In genomic region chr17:64614804-64615203, GRCm38 (mm10) we compare ENCODE assay signal across 25 mouse cellular contexts. TPM values are rescaled to one million over a fixed set of nuclear protein-coding genes. Genes with fewer than 3 reads are reported as not detected.
DNase-seq lines count a peak whose midpoint lies in the region; ATAC-seq and TF ChIP-seq lines count a peak whose summit lies in the region.
"Had no signal": no experiment of that assay in that cellular context is flagged by ENCODE, and none has a peak within 500 bp of the region (broad histone marks: within the 10 kb centered on the region; RNA-seq: fewer than 3 reads in every experiment).

No protein-coding gene starts in this region.

- H3K9ac ChIP-seq in liver, postnatal 0 days (replicated peaks), result 0 out of 2 replicates have a peak overlapping the region, but pooled peaks have one; percentile 11
- no peak overlapping the region for H3K9ac ChIP-seq in liver, embryonic 12.5 days
- H3K9ac ChIP-seq: embryonic facial prominence, embryonic 13.5 days; forebrain, embryonic 12.5 days; forebrain, embryonic 15.5 days; hindbrain, embryonic 13.5 days had no signal

- peaks cover 28% of the 10 kb centered on the region for H3K36me3 ChIP-seq in liver, postnatal 0 days (replicated peaks; ENCODE audit: insufficient read depth, low read length)
- peaks cover 5% of the 10 kb centered on the region; the same call in 1 of the 2 replicates for H3K36me3 ChIP-seq in liver, embryonic 12.5 days
- H3K36me3 ChIP-seq: embryonic facial prominence, embryonic 13.5 days; forebrain, embryonic 12.5 days; forebrain, embryonic 15.5 days; G1E; hindbrain, embryonic 13.5 days had no signal

- H3K27ac ChIP-seq in liver, postnatal 0 days (ENCODE audit: low read depth), result no peak overlapping the region; the same call in 1 of the 2 replicates
- H3K27ac ChIP-seq in liver, embryonic 12.5 days, result no peak overlapping the region
- H3K27ac ChIP-seq: embryonic facial prominence, embryonic 10.5 days; embryonic facial prominence, embryonic 13.5 days; forebrain, embryonic 12.5 days; forebrain, embryonic 15.5 days; hindbrain, embryonic 10.5 days; hindbrain, embryonic 13.5 days had no signal

- no peak overlapping the region for H3K4me3 ChIP-seq in liver, postnatal 0 days (ENCODE audit: low read depth, low read length)
- H3K4me3 ChIP-seq in liver, embryonic 12.5 days, result no peak overlapping the region
- H3K4me3 ChIP-seq: embryonic facial prominence, embryonic 10.5 days; embryonic facial prominence, embryonic 13.5 days; erythroblast, embryonic 14.5 days; forebrain, embryonic 12.5 days; forebrain, embryonic 15.5 days; hindbrain, embryonic 10.5 days; hindbrain, embryonic 13.5 days had no signal

- H3K9me3 ChIP-seq in liver, postnatal 0 days (ENCODE audit: low read length), result no peaks in the 10 kb centered on the region
- no peaks in the 10 kb centered on the region for H3K9me3 ChIP-seq in liver, embryonic 12.5 days (replicated peaks)
- H3K9me3 ChIP-seq: embryonic facial prominence, embryonic 10.5 days; embryonic facial prominence, embryonic 13.5 days; forebrain, embryonic 12.5 days; forebrain, embryonic 15.5 days; hindbrain, embryonic 10.5 days; hindbrain, embryonic 13.5 days had no signal

- DNase-seq in gastrocnemius, adult 18-20 months (ENCODE audit: low spot score), result peak; percentile 50
- DNase-seq in gastrocnemius, postnatal 14 days, result no peak
- peak; percentile 88 for DNase-seq in heart, adult 11 months
- no peak for DNase-seq in heart, postnatal 25 days (ENCODE audit: low spot score)
- no peak for DNase-seq in liver, postnatal 0 days
- no peak for DNase-seq in frontal cortex, postnatal 25 days (ENCODE audit: low spot score in 2 of 2)
- DNase-seq: adrenal gland, postnatal 14 days; cerebellum, adult 11-12 months; cerebellum, adult 8-10 months; cerebellum, postnatal 36 days; embryo, embryonic 11 days; heart, postnatal 36 days had no signal

- WGBS in liver, postnatal 0 days (ENCODE audit: insufficient replicate concordance), result 71% methylated on average over 3 of the region's 3 CpGs
- 70% methylated on average over 3 of the region's 3 CpGs for WGBS in liver, embryonic 12.5 days (ENCODE audit: insufficient replicate concordance)

- H3K4me2 ChIP-seq in liver, postnatal 0 days (ENCODE audit: low read depth, low read length), result no peak overlapping the region
- no peak overlapping the region for H3K4me2 ChIP-seq in liver, embryonic 12.5 days
- H3K4me2 ChIP-seq: embryonic facial prominence, embryonic 13.5 days; forebrain, embryonic 12.5 days; forebrain, embryonic 15.5 days; heart, embryonic 11.5 days; hindbrain, embryonic 13.5 days had no signal

- intact Hi-C loops in gastrocnemius, postnatal 14 days (cut with DNase I; ENCODE audit: low total_unique reads), result no loop called here
- intact Hi-C loops in heart, postnatal 25 days (cut with DNase I), result no loop called here

- no peaks in the 10 kb centered on the region for H3K27me3 ChIP-seq in liver, postnatal 0 days (ENCODE audit: insufficient read depth, low read length)
- no peaks in the 10 kb centered on the region for H3K27me3 ChIP-seq in liver, embryonic 12.5 days (replicated peaks)
- H3K27me3 ChIP-seq: CH12.LX; embryonic facial prominence, embryonic 13.5 days; forebrain, embryonic 12.5 days; forebrain, embryonic 15.5 days; hindbrain, embryonic 13.5 days; Patski had no signal

- no peak for TF ChIP-seq EP300 in liver, postnatal 0 days (IDR thresholded peaks at IDR 0.05; ENCODE audit: low read depth)

- no peak for TF ChIP-seq CTCF in liver, postnatal 0 days (IDR thresholded peaks at IDR 0.05; ENCODE audit: low read depth)

- peaks cover 46% of the 10 kb centered on the region for H3K4me1 ChIP-seq in liver, postnatal 0 days (ENCODE audit: insufficient read depth)
- peaks cover 23% of the 10 kb centered on the region for H3K4me1 ChIP-seq in liver, embryonic 12.5 days
- H3K4me1 ChIP-seq: forebrain, embryonic 15.5 days had no signal

- no peak for ATAC-seq in liver, postnatal 0 days
- no peak for ATAC-seq in liver, embryonic 12.5 days
- ATAC-seq: forebrain, embryonic 15.5 days; hindbrain, embryonic 16.5 days; Patski had no signal

RNA-seq across cellular contexts. Expression of gene Man2a1, which starts 14.3 kb away (rescaled TPM):
- total RNA-seq in gastrocnemius, adult 18-20 months (2021), result 1 to 10 TPM; 6.0 to 7.4 TPM
- 10 to 100 TPM; 17.2 to 20.3 TPM for total RNA-seq in gastrocnemius, postnatal 14 days (2021)
- total RNA-seq in heart, postnatal 25 days (2021), result 10 to 100 TPM; 18.3 to 20.4 TPM
- 11.5 and 12.8 TPM in 2 replicates for polyA plus RNA-seq in liver, postnatal 0 days (2015; fragmentation: Nextera tagmentation; extraction: Ambion mirVana)
- 5.9 and 7.3 TPM in 2 replicates for polyA plus RNA-seq in liver, embryonic 12.5 days (2016; fragmentation: Nextera tagmentation; extraction: Ambion mirVana)
- total RNA-seq: G1E had no signal
- polyA plus RNA-seq: G1E had no signal

Comparison
In these comparisons a context has a peak if more than half of its experiments do, and no peak if none do; other contexts are left out.
1. DNase-seq: peak in gastrocnemius, adult 18-20 months (single experiment) and heart, adult 11 months (single experiment); none in gastrocnemius, postnatal 14 days (single experiment), heart, postnatal 25 days (single experiment), liver, postnatal 0 days (single experiment) and frontal cortex, postnatal 25 days (0 of 2).